Mouse (Mus musculus) frontal cortex, postnatal 10 days (tissue): Measurements from ENCODE around the gene Rnf224.
"Not testable (repeated sequence)": the region's sequence is repeated elsewhere in the genome, so short reads cannot be mapped to it uniquely, and the experiment has no call there.

Source experiments
- DNase-seq, 2 experiments: peaks; one replicate each; pipeline ENCODE4 v3.0.0; 2022; ENCODE audit warnings: low spot score in 2 of 2, mixed read lengths in 1 of 2

Rnf224 gene

DNA sequence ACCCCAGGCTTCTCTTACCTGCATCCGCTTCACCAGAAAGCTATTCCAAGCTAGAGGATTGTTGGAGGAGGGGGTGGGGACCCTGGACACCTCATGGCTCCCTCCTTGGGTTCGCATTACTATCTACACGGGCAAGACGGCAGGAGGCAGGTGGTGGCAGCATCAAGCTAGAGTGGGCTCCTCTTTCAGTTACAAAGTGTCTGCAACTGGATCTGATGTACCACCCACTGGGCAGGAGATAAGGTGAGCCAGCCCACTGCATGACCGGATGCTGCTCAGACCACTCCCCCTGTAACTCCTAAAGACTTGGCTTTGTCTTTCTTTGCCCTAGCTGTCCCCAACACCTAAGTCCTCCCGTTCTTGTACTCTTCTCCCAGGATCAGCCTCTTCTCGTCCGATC is at the start of gene Rnf224:
Gene Rnf224, minus strand, starts transcription at position 174 of the 400 bp plus-strand sequence.
- DNase-seq = no peak

DNA sequence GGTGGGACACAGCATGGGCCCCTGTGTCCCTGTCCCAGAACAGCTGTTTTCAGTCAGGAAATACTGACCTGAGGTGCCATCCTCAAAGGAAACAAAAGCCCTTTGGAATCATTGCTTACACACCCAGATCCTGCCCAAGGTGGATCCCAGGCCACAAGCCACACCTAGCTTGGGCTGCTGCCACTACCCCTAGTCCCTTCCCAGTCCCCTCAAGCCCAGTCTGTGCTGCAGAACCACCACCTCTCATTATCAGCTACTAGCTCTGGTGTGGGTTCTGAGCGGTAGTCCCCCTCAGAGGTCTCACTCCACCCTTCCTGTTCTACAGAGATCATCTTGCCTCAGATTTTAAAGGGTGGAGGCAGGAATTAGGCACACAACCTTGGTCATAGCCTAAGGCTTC is 49.7 kb upstream of the Rnf224 start:
- DNase-seq = peak in 1 of 2 experiments; percentile 9

DNA sequence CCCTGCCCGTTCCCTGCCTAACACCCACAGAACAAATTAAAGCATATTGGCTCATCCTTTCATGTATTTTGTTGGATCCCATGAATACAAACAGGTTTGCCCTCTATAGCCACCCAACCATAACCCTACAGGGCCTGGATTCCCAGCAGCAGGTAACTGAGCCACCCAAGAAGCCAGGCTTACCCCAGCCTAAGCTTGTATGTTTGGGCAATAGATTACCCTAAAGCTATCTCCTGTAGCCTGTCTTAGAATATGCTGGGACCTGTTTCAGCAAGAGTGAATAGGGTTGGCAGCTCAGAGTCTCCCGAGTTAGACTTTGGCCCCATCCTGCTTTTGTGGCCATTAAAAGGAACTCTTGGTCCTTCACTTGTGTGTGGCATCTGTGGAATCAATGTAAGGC is 49.0 kb upstream of the Rnf224 start:
- peak in 1 of 2 experiments; percentile 7 for DNase-seq

DNA sequence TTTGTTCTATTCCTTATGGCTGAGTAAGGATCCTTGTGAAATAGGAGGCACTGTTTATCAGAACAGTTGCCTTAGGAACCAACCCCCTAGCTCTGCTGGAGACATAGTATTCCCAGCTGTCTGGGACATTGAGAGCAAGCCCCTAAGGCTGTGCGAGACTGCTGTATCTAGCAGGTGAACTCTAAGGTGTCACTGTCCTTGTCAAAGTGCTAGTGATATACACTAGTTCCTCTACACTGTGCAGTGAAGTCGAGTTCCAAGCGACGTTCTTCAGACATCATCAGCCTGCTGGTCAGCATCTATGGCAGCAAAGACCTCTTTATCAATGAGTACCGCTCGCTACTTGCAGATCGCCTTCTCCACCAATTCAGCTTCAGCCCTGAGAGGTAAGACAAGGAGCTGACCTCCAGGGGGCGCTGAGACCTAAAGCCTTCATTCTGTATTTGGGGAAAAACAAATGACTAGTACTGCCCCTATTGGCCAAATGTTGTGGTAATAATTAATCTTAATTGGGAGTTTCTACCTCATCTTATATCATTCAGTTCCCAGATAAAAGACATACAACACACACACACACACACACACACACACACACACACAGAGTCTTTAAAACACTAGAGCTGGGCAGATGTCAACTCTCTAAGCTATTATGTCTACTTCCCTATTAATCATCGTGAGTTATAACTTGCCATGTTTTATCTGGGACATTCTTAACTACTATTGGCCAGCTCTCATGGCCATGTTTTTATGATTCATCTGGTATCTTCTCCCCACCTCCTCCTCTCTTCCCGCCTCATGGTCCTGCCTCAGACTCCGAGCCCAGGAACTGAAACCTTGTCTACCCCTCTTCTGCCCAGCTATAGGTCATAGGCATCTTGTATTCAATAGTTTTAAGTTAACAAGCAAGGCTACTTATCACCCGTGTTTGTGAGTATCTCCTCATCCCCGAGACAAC is 42.6 kb upstream of the Rnf224 start:
- peak in 1 of 2 experiments; percentile 72 for DNase-seq

DNA sequence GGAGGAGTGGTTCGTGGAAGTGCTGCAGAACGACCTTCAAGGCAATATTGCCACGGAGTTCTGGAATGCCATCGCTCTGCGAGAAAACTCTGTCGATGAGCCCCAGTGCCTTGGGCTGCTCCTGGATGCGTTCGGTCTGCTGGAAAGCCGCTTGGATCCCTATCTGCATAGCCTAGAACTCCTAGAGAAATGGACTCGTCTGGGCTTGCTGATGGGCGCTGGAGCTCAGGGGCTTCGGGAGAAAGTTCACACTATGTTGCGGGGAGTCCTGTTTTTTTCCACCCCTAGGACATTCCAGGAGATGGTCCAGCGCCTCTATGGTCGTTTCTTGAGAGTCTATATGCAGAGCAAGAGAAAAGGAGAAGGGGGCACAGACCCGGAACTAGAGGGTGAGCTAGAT is 36.4 kb upstream of the Rnf224 start:
- no peak for DNase-seq

DNA sequence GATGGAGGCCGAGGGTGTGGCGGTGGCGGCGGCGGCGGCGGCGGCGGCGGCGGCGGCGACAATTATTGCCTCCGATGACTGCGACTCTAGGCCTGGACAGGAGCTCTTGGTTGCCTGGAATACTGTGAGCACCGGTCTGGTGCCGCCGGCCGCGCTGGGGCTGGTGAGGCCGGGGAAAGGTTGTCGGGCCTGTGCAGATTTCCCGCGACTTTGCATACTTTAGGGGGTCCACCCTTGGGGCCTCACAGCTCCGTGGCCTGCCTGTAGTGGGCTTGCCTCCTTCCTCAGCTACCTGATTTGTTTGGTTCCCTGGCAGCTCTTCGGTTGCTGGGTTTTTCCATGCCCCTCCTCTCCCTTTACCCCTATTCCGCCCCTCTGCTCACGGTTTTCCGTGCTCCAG is 35.9 kb upstream of the Rnf224 start:
- DNase-seq = no peak

DNA sequence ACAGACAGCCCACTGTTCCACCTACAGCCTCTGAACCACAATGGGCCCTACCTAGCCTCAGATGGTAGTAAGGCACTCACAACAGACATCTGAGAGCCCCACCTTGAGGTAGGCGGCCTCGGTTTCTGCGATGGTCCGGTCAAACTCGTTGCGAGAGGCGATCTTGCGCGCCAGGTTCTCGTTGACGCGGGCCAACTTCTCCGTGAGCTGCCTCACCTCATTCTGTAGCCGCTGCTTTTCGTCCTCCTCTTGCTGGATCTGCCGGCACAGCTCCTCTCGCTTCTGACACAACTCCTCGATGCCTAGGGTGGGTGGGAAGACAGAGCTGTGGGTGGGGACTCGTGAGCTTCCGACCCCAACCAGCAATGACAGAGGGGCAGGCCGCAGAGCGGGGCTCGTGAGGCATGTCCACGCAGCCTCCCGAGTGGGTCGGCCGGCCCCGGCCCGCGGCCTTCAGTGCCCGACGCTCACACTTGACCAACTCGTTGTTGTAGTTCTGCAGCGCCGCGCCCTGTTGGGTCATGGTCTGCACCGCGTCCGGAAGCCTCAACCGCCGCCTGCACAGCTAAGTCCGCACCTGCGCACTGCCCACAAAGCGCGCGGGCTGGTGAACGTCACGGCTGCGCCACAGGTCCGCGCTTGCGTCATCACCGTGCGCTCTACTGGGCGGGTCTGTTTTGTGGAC is 35.4 kb upstream of the Rnf224 start, which contains the start of the genes Ssna1 and Anapc2:
Gene Ssna1, minus strand, starts transcription at position 612 of the 685 bp plus-strand sequence.
Gene Anapc2, plus strand, starts transcription at position 652 of the 685 bp plus-strand sequence.
- DNase-seq = peak; percentile 93 to 98

DNA sequence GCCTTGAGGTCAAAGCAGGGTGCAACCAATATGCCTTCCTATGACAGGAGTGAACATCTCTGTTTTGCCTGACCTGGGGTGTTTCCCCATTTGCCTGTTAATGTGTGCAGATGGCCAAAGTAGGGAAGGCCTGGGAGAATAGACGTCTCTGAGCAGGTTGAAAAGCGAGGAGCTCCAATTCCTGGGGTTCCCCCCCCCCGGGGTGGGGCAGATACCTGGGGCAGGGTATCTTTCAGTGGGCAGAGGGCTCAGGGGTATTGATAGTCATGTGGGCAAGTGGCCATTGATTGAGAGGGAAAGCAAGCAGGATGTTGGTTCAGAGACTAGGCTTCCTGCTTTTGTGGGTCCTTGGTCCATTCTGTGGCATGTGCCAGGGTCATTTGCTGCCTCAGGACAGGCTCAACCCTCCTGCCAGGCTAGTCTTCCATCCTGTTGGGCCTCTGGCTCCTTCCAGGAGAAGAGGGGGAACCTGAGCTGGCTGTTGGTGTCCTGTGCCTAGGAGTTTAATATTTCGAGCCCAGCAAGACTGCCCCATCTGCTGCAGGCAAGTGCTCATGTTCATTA is 31.2 kb upstream of the Rnf224 start:
- DNase-seq = no peak

DNA sequence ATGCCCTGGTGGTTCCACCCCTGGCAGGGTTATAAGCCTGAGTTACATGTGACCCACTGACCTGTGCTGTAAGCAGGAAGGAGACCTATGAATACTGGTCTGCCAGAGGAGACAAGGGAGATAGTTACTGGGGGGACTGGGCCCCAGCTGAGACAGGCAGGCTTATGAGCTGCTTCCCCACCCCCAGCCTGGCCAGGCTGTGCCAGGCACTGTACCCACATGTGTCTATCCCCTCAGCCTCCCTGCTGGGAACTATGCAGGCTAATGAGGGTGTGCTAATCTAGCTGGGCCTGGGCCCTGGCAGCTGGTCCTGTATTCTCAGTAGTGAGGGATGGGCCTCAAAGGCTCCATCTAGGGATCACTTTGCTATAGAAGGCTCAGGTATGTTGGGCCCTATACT is 30.7 kb upstream of the Rnf224 start:
- DNase-seq = no peak

DNA sequence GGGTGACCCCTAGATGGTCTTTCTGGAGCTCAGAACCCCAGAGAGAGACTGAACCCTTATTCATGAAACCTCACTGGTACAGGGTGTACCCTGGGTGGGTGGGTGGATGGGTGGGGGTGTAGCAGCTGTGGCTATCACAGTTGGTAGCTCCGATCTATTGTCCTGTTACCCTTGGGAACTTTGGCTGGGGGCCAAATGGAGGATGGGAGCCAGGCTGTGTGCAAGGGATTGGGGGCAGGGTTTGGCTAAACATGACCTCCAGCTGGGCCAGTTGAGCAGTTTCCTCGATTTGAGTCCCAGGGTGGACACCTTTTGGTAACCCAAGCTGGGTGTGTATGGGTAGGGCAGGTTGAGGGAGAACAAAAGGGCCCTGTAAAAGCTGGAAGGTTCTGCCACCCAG is 30.1 kb upstream of the Rnf224 start:
- peak in 1 of 2 experiments; percentile 31 for DNase-seq

DNA sequence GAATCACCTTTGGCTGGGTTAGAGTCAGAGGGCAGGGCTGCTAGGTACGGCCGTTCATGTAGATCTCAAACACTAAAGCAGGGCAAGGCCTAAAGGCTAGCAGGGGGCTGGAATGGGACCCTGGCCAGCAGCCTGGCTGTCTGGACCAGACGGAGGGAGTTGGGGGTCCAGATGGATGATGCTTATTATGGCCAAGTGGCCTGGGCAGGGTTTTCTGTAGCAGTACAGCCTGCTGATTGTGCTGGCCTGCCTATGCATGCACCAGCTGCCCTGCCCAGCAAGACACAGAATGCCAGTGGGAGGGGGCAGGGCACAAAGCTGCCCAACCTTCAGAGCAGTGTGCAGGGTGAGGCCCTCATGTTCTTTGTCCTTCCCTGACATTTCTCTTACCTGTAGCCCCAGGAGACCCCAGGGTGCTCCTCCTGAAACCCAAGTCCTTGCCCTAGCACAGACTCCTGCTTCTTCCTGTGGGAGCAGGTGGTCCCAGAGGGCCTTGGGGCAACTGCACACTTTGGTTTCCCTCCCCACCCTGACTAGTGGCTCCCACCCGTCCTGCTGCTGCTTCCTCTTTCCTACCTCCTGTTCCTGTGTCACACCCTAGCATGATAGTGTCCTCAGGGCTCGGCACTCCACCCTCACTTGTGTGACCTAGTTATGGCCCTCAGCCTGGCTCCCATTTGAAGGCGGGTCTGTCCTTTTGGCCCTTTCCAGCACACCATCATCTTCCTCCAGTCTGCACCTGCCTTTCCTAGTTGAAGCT is 29.5 kb upstream of the Rnf224 start:
- peak in 1 of 2 experiments; percentile 17 for DNase-seq

DNA sequence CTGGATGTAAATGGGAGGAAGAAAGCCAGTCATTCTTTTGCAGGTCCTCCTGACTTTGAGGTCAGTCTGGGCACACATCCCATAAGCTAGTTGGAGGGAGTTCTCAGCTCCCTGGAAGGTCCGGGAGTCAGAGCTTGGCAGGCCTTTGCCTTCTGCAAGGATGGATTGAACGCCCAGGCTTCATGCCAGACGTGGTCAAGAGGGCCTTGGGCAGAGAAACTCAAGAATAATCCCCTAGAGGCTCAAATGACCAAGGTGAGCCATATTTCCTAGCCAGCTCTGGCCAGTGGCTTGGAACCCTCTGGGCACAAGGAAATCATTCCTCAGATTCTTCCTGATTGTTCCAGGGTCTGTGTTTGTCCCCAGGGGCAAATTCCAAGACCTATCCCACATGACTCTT is 28.3 kb upstream of the Rnf224 start:
- peak in 1 of 2 experiments; percentile 9 for DNase-seq

DNA sequence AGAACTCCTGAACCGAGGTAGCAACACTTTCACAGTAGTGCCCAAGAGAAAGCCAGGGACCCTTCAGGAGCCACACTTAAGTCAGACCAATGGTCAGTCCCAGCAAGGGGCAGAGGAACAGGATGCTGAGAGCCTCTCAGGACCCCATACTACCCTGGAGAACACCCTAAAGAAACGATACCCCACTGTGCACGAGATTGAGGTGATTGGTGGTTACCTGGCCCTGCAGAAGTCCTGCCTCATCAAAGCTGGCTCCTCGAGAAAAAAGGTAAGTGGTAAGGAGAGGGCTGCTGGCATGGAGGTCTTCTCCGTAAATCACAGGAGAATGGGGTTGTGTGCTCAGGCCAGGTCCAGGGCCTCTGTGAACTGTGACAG is 27.7 kb upstream of the Rnf224 start:
- DNase-seq = no peak

DNA sequence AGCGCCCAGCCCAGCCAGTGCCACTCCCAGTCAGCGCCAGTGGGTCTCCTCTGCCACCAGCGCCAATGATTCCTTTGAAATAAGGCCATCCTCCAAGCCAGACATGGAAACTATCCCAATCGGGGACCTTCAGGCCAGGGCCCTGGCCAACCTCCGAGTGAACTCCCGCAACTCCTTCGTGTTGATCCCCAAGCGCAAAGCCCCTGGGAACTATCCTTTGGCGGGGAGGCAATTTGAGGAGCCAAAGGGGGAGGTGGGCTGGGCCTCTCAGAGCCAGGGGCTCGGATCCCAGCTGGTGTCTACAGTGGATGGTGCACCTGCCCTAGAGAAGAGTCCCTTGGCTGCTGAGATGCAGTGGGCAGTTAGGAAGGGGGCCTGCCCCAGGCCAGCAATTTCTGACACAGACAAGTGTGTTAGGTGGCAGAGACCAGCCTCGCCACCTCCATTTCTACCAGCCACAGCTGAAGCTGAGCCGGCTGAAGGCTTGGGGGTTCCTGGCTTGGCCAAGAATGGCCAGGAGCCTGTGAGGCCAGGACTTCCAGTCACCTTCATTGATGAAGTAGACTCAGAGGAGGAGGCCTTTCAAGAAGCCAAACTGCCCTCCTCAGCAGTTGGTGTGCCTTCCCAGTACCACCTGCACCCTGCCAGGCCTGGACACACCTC is 27.2 kb upstream of the Rnf224 start:
- DNase-seq = peak in 1 of 2 experiments; percentile 10

DNA sequence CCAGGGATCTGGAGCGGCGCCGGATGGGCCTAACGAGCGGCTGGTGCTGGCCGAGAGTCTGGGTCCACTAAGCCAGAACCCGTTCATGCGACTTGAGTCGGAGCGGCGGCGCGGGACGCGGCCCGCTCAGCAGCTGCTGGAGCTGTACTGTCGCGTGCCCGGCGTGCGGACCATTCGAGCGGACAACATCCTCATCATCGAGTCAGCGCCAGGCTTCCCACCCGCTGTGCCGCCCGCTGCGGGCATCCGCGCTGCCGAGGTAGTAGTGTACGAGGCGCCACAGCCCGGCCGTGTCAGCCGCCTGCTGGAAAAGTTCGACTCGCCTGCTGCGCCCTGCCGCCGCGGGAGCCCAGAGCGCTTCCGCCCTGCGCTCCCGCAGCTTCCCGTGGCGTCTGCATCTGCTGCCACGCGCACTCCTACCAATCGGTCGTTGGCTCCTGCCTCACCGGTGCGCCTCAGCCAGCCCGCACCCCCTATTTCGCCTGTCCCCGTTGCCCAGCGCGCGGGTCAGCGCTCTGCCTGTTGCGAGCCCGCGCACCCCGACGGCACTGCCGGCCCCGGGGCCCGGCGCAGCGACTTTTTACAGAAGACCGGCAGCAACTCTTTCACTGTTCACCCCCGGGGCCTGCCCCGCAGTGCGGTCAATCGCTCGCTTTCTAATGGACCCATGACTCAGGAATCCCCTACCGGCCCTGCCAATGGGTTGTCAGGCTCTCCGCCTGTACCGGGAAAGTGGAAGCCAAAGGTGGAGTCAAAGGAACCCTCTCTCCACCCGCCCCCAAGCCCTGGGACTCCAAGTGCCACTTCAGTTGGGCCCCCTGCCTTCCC is 26.4 kb upstream of the Rnf224 start:
- peak in 1 of 2 experiments; percentile 22 for DNase-seq

DNA sequence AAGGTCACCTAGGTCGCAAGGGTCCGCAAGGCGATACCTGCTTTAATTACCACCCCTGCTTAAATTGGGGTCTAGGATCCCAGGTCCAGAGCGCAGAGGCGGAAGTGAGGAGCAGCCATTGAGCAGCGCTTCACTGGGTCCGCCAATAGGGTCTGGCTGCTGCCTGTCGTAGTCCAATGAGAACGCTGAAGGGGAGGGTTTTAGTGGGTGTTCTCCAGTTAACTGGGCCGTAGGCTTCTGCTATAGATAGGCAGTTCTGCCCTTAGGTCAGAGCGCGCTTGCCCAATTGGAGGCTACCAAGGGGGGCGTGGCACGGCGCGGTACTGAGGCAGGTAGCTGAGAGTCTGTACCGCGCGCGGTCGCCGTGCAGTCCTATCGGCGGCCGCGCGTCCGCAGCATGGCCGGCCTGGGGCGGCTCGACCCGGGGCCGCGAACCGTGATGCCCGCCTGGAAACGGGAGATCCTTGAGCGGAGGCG is 25.7 kb upstream of the Rnf224 start, which contains the start of gene Tprn:
Gene Tprn, plus strand, starts transcription at position 328 of the 477 bp plus-strand sequence.
- DNase-seq = peak; percentile 91 to 95

DNA sequence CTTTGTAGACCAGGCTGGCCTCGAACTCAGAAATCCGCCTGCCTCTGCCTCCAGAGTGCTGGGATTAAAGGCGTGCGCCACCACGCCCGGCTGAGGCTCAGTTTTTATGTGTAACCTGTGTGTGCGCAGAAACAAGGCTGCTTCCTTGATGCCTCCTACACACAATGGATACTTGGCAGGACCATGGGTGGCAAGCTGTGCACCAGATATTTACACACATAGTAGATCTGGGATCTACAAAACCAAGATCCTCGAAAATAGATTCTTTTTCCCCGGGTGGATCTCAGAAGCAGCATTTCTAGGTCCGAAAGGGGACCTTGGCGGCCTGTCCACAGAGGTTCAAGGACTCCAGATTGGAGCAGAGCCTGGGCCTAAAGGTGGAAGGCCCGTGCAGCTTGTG is 25.3 kb upstream of the Rnf224 start:
- DNase-seq = peak in 1 of 2 experiments; percentile 8

DNA sequence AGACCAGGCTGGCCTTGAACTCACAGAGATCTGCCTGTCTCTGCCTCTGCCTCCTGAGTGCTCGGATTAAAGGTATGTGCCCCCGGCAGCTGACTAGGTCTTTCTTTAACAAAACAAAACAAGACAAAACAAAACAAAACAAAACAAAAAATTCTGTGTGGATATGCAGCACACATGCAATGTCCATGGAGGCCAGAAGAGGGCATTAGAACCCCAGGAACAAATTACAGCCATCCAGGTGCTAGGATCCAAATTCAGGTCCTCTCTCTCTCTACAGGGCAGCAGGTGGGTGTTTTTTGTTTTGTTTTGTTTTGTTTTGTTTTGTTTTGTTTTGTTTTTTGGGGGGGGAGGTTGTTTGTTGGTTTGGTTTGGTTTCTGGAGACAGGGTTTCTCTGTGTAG is 22.3 kb upstream of the Rnf224 start:
- no peak for DNase-seq

DNA sequence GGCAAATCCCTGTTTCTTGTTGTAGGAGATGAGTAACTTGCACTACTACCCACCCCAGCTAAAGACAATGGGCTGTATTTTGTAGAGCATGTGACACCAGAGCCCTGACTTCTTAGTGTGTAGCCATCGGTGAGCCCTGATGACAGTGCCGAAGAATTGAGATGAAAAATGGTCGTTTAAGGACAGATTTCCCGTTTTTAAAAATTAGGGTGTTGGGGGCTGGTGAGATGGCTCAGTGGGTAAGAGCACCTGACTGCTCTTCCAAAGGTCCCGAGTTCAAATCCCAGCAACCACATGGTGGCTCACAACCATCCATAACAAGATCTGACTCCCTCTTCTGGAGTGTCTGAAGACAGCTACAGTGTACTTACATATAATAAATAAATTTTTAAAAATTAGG is 20.7 kb upstream of the Rnf224 start:
- DNase-seq = not testable (repeated sequence)
